Mouse (Mus musculus): ENCODE measurements around the gene Cyp2d12. TPM values are rescaled to one million over a fixed set of nuclear protein-coding genes. Genes with fewer than 3 reads are reported as not detected.
"Not testable (repeated sequence)": the region's sequence is repeated elsewhere in the genome, so short reads cannot be mapped to it uniquely, and the experiment has no call there.

Cyp2d12 gene
- polyA plus RNA-seq, 1 experiment from 2014 or later: not detected

DNA sequence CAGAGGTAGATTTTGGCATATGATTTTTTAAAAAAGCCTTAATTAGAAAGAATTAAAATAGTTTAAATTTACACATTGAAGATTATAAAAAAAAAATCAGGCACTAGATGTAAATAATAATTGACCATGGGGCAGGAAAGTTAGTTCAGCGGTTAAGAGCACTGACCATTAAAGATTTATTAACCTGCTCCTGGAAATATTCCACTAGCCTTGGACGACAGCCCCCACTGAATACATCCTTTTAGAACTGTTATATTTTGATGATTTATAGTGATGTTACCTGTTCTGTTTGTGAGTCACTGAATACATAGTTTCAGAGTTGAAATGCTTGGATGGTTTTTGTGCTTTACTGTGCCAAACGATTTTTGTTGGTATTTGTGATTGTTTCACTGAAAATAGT lies 11.9 kb upstream of the Cyp2d12 start:
- H3K27ac ChIP-seq (ENCODE audit: low read depth, low read length); H3K4me1 ChIP-seq (ENCODE audit: control insufficient read depth, insufficient read depth, low read length); ATAC-seq (replicated peaks; ENCODE audit: insufficient number of reproducible peaks, low FRiP score, low TSS enrichment); H3K9ac ChIP-seq (ENCODE audit: low read depth, low read length); H3K36me3 ChIP-seq (ENCODE audit: control insufficient read depth, insufficient read depth, low read length); H3K4me2 ChIP-seq; H3K27me3 ChIP-seq (ENCODE audit: control insufficient read depth, insufficient read depth, low read length); H3K4me3 ChIP-seq (ENCODE audit: low read depth, low read length); H3K9me3 ChIP-seq (replicated peaks; ENCODE audit: control insufficient read depth, low read length): not testable (repeated sequence)
- 68% methylated on average over 3 of the region's 3 CpGs for WGBS (ENCODE audit: insufficient replicate concordance)

DNA sequence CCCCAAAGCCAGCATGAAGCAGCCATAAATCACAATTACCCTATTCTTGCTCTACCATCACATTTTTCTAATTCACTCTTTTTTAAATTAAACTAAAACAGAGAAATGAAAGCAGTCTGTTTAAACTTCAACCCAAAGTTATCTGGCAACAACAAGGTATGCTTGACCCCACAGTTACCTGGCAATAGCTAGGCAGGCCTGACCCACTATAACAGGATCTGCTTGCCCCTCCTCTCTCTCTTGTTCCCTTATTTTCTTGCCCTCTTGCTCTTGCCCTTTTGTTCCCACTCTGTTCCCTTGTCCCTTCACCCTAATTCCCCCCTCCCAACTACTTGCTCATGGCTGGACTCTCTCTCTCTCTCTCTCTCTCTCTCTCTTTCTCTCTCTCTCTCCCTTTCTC lies 10.3 kb upstream of the Cyp2d12 start:
- ATAC-seq (replicated peaks; ENCODE audit: insufficient number of reproducible peaks, low FRiP score, low TSS enrichment); H3K27ac ChIP-seq (ENCODE audit: low read depth, low read length); H3K4me3 ChIP-seq (ENCODE audit: low read depth, low read length); H3K36me3 ChIP-seq (ENCODE audit: control insufficient read depth, insufficient read depth, low read length); H3K9me3 ChIP-seq (replicated peaks; ENCODE audit: control insufficient read depth, low read length); H3K4me1 ChIP-seq (ENCODE audit: control insufficient read depth, insufficient read depth, low read length); H3K27me3 ChIP-seq (ENCODE audit: control insufficient read depth, insufficient read depth, low read length); H3K4me2 ChIP-seq; H3K9ac ChIP-seq (ENCODE audit: low read depth, low read length): not testable (repeated sequence)

DNA sequence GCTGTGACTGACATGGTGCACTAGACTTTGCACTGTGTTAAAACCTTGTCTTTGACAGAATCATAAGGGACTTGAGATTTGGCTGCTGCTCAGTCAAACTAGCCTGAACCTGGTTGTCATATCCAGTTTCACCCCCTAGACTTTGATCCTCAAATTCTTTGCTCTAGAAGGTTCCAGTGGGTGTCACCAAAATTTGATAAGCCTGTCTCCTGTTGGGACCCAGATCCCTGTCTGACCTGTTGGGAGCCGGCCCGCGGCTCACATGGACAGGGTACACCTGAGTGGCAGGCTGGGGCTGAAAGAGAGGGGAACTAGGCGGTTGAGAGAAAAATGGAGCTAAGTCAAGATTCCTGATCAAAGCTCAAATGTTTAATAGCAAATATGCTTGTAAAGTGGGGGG lies 7.1 kb upstream of the Cyp2d12 start:
- H3K4me3 ChIP-seq (ENCODE audit: low read depth, low read length); ATAC-seq (replicated peaks; ENCODE audit: insufficient number of reproducible peaks, low FRiP score, low TSS enrichment); H3K27me3 ChIP-seq (ENCODE audit: control insufficient read depth, insufficient read depth, low read length); H3K9me3 ChIP-seq (replicated peaks; ENCODE audit: control insufficient read depth, low read length); H3K27ac ChIP-seq (ENCODE audit: low read depth, low read length); H3K36me3 ChIP-seq (ENCODE audit: control insufficient read depth, insufficient read depth, low read length); H3K4me2 ChIP-seq; H3K9ac ChIP-seq (ENCODE audit: low read depth, low read length); H3K4me1 ChIP-seq (ENCODE audit: control insufficient read depth, insufficient read depth, low read length): not testable (repeated sequence)
- WGBS (ENCODE audit: insufficient replicate concordance): 94% methylated on average over 4 of the region's 4 CpGs

DNA sequence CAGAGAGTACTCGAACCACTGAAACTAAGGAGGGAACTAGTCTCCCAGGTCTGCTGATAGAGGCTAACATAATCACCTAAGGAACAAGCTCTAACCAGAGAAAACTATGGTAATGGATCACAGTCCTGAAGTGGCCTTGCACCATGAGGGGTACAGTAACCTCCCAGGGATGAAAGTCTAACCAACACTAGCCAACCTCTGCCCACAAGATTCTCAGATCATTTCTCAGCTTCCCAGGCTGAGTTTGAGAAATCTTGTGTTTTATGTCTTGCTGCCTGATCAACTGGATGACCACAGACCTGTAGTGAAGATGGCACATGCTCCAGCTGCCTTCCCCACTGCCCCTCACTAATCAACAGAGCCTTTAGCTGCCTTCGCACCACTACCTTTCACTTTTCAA lies 1.7 kb upstream of the Cyp2d12 start:
- H3K4me2 ChIP-seq; H3K36me3 ChIP-seq (ENCODE audit: control insufficient read depth, insufficient read depth, low read length); ATAC-seq (replicated peaks; ENCODE audit: insufficient number of reproducible peaks, low FRiP score, low TSS enrichment); H3K9me3 ChIP-seq (replicated peaks; ENCODE audit: control insufficient read depth, low read length); H3K4me3 ChIP-seq (ENCODE audit: low read depth, low read length); H3K27ac ChIP-seq (ENCODE audit: low read depth, low read length); H3K27me3 ChIP-seq (ENCODE audit: control insufficient read depth, insufficient read depth, low read length); H3K9ac ChIP-seq (ENCODE audit: low read depth, low read length); H3K4me1 ChIP-seq (ENCODE audit: control insufficient read depth, insufficient read depth, low read length): not testable (repeated sequence)
- WGBS (ENCODE audit: insufficient replicate concordance): 89% methylated on average over 2 of the region's 2 CpGs

DNA sequence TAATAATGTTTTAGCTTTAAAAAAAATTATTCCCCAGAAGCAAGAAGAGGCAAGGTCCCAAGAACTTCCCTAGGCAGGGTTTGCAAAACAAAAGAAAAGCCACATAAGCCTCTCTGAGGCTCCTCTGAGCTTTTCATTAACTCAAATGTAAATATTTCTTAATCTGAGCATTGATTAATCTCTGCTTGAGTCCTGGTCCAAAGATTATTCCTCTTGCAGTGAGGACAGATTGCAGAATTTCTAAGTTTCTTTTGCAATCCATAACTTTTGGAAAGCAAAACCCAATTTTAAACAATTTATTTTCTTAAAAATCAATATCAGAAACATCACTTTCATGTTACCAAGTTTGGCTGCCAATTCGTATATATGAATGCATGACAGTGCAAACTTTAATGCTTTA lies 18.0 kb downstream of the Cyp2d12 start:
- H3K9ac ChIP-seq (ENCODE audit: low read depth, low read length): no peak overlapping the region
- H3K4me2 ChIP-seq: no peak overlapping the region
- no peaks in the 10 kb centered on the region for H3K4me1 ChIP-seq (ENCODE audit: control insufficient read depth, insufficient read depth, low read length)
- no peak for ATAC-seq (replicated peaks; ENCODE audit: insufficient number of reproducible peaks, low FRiP score, low TSS enrichment)
- H3K9me3 ChIP-seq (replicated peaks; ENCODE audit: control insufficient read depth, low read length): no peaks in the 10 kb centered on the region
- H3K36me3 ChIP-seq (ENCODE audit: control insufficient read depth, insufficient read depth, low read length): no peaks in the 10 kb centered on the region
- WGBS (ENCODE audit: insufficient replicate concordance): 55% methylated on average over 1 of the region's 1 CpGs
- H3K27me3 ChIP-seq (ENCODE audit: control insufficient read depth, insufficient read depth, low read length): no peaks in the 10 kb centered on the region
- no peak overlapping the region for H3K27ac ChIP-seq (ENCODE audit: low read depth, low read length)
- no peak overlapping the region for H3K4me3 ChIP-seq (ENCODE audit: low read depth, low read length)

DNA sequence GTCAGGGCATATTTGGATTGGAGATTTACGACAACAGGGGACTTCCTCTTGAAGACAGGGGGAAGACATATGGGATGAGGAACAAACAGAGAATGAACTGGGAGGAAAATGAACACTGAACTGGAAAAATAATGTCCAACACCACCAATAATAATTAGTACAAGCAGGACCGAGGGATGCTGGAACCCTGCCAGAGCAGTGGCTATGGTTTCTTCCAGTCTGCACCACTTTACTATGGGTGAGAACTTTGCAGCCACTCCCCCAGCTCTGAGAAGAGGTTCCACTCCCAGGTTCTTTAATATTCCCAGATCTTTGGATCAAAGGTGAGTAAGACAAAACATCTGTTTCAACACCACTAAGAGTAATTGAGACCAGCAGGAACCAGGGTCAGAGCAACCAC lies 24.2 kb downstream of the Cyp2d12 start:
- Histone ChIP-seq H3K4me3 (ENCODE audit: low read depth, low read length) (no peak overlapping the region), H3K9ac (ENCODE audit: low read depth, low read length) (no peak overlapping the region), H3K4me1 (ENCODE audit: control insufficient read depth, insufficient read depth, low read length) (no peaks in the 10 kb centered on the region), H3K27me3 (ENCODE audit: control insufficient read depth, insufficient read depth, low read length) (no peaks in the 10 kb centered on the region), H3K9me3 (replicated peaks; ENCODE audit: control insufficient read depth, low read length) (no peaks in the 10 kb centered on the region), H3K36me3 (ENCODE audit: control insufficient read depth, insufficient read depth, low read length) (no peaks in the 10 kb centered on the region), H3K27ac (ENCODE audit: low read depth, low read length) (no peak overlapping the region), H3K4me2 (no peak overlapping the region)
- 85% methylated on average over 2 of the region's 2 CpGs for WGBS (ENCODE audit: insufficient replicate concordance)
- no peak for ATAC-seq (replicated peaks; ENCODE audit: insufficient number of reproducible peaks, low FRiP score, low TSS enrichment)

DNA sequence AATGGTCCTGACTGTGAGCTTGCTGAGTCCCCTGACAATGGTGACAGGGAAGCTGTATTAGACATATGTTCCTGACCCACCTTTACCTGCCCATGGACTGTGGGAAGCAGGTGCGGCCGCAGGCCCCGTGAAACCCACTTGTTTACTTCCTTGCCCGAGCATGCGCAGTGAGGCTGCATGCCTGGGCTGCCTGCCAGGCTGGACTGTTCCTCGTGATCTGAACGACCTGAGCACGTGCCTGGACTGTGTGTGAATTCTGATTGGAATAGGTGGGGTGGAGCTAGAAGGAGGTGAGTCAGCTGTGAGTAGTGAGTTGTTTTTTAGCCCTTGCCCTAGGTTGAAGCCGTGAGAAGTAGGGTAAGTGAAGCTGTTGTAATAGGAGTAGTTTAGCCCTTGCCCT lies 27.7 kb downstream of the Cyp2d12 start:
- Histone ChIP-seq H3K9me3 (replicated peaks; ENCODE audit: control insufficient read depth, low read length) (no peaks in the 10 kb centered on the region), H3K27me3 (ENCODE audit: control insufficient read depth, insufficient read depth, low read length) (no peaks in the 10 kb centered on the region), H3K4me2 (no peak overlapping the region), H3K27ac (ENCODE audit: low read depth, low read length) (no peak overlapping the region), H3K4me3 (ENCODE audit: low read depth, low read length) (no peak overlapping the region), H3K9ac (ENCODE audit: low read depth, low read length) (no peak overlapping the region), H3K4me1 (ENCODE audit: control insufficient read depth, insufficient read depth, low read length) (no peaks in the 10 kb centered on the region), H3K36me3 (ENCODE audit: control insufficient read depth, insufficient read depth, low read length) (no peaks in the 10 kb centered on the region)
- ATAC-seq (replicated peaks; ENCODE audit: insufficient number of reproducible peaks, low FRiP score, low TSS enrichment): no peak
- WGBS (ENCODE audit: insufficient replicate concordance): 80% methylated on average over 9 of the region's 9 CpGs

Small RNAs within 50 kb of the gene (microRNA-seq; reads per million reads assigned to microRNA genes)
- gene Gm27924 (ENCODE audit: borderline number of aligned reads) (not detected), gene Gm28023 (ENCODE audit: borderline number of aligned reads) (not detected)

Other genes with a start within 250 kb of the Cyp2d12 start
- gene Naga, start 216.1 kb upstream of the Cyp2d12 start, polyA plus RNA-seq (2014; fragmentation: Nextera tagmentation; extraction: Ambion mirVana): 33.4 and 38.7 TPM in 2 replicates
- gene Pheta2, start 216.1 kb upstream of the Cyp2d12 start, polyA plus RNA-seq (2014; fragmentation: Nextera tagmentation; extraction: Ambion mirVana): 10.0 and 11.3 TPM in 2 replicates
- 320 and 330 TPM in 2 replicates for gene Smdt1, start 216.1 kb upstream of the Cyp2d12 start, polyA plus RNA-seq (2014; fragmentation: Nextera tagmentation; extraction: Ambion mirVana)
- gene Ndufa6, start 200.8 kb upstream of the Cyp2d12 start, polyA plus RNA-seq (2014; fragmentation: Nextera tagmentation; extraction: Ambion mirVana): 462 and 487 TPM in 2 replicates
- 4.1 and 4.4 TPM in 2 replicates for gene Cyp2d22, start 174.8 kb upstream of the Cyp2d12 start, polyA plus RNA-seq (2014; fragmentation: Nextera tagmentation; extraction: Ambion mirVana)
- not detected in 2 replicates for gene Cyp2d11, start 161.1 kb upstream of the Cyp2d12 start, polyA plus RNA-seq (2014; fragmentation: Nextera tagmentation; extraction: Ambion mirVana)
- gene Cyp2d10, start 147.9 kb upstream of the Cyp2d12 start, polyA plus RNA-seq (2014; fragmentation: Nextera tagmentation; extraction: Ambion mirVana): 0.40 TPM in 1 of 2 replicates, not detected in the other
- not detected in 2 replicates for gene Cyp2d9, start 121.6 kb upstream of the Cyp2d12 start, polyA plus RNA-seq (2014; fragmentation: Nextera tagmentation; extraction: Ambion mirVana)
- not detected in 2 replicates for gene Cyp2d34, start 65.9 kb downstream of the Cyp2d12 start, polyA plus RNA-seq (2014; fragmentation: Nextera tagmentation; extraction: Ambion mirVana)
- gene Cyp2d40, start 209.1 kb downstream of the Cyp2d12 start, polyA plus RNA-seq (2014; fragmentation: Nextera tagmentation; extraction: Ambion mirVana): not detected in 2 replicates
- not detected in 2 replicates for gene Cyp2d26, start 239.2 kb downstream of the Cyp2d12 start, polyA plus RNA-seq (2014; fragmentation: Nextera tagmentation; extraction: Ambion mirVana)

Measured in heart, embryonic 11.5 days (tissue).